Mouse (Mus musculus) heart, adult 11 months (tissue): ENCODE measurements around the gene Tmem132a.

Experiments used
- DNase-seq: peaks from one replicate; pipeline ENCODE4 v3.0.0; 2022

Gene Tmem132a

GRCm38 (mm10) chr19:10829436-10830175 is 40.1 kb downstream of the Tmem132a start, which contains the start of gene Cd6:
Gene Cd6 (minus strand): TSS chr19:10830058.
- DNase-seq = no peak

- no peak for DNase-seq
These were observed 41.4 kb downstream of the Tmem132a start for GRCm38 (mm10) chr19:10828321-10828720.

GRCm38 (mm10) chr19:10824061-10824460 is 45.7 kb downstream of the Tmem132a start:
- no peak for DNase-seq

- no peak for DNase-seq
These were observed 47.2 kb downstream of the Tmem132a start for GRCm38 (mm10) chr19:10822534-10822933.

GRCm38 (mm10) chr19:10821319-10821718 is 48.4 kb downstream of the Tmem132a start:
- DNase-seq = no peak

GRCm38 (mm10) chr19:10818217-10818946 is 51.4 kb downstream of the Tmem132a start:
- no peak for DNase-seq

- DNase-seq = no peak
These were observed 53.3 kb downstream of the Tmem132a start for GRCm38 (mm10) chr19:10816462-10816861.

- DNase-seq = no peak
These were observed 53.9 kb downstream of the Tmem132a start for GRCm38 (mm10) chr19:10815871-10816270.

- no peak for DNase-seq
These were observed 55.8 kb downstream of the Tmem132a start for GRCm38 (mm10) chr19:10813905-10814304.

- DNase-seq = no peak
These were observed 56.7 kb downstream of the Tmem132a start for GRCm38 (mm10) chr19:10813039-10813438.

- DNase-seq = no peak
These were observed 58.3 kb downstream of the Tmem132a start for GRCm38 (mm10) chr19:10811471-10811870.

GRCm38 (mm10) chr19:10810176-10810492 is 59.6 kb downstream of the Tmem132a start:
- DNase-seq = no peak

GRCm38 (mm10) chr19:10809428-10810175 is 60.1 kb downstream of the Tmem132a start:
- DNase-seq = no peak

- no peak for DNase-seq
These were observed 61.1 kb downstream of the Tmem132a start for GRCm38 (mm10) chr19:10808524-10809233.
